Mouse (Mus musculus): Measurements from ENCODE around the gene Cuedc1. TPM values are rescaled to one million over a fixed set of nuclear protein-coding genes. Genes with fewer than 3 reads are reported as not detected.

The Cuedc1 gene
- polyA plus RNA-seq, 1 experiment from 2014 or later, result 49.7 TPM

Other genes with a start within 250 kb of the Cuedc1 start
- 10.5 and 12.3 TPM in 2 replicates for gene Mks1, start 244.8 kb upstream of the Cuedc1 start, polyA plus RNA-seq (2015; fragmentation: Nextera tagmentation; extraction: Ambion mirVana)
- gene Epx, start 222.5 kb upstream of the Cuedc1 start, polyA plus RNA-seq (2015; fragmentation: Nextera tagmentation; extraction: Ambion mirVana), result 0.25 and 0.69 TPM in 2 replicates
- gene Olfr462, start 205.8 kb upstream of the Cuedc1 start, polyA plus RNA-seq (2015; fragmentation: Nextera tagmentation; extraction: Ambion mirVana), result not detected in 2 replicates
- gene Olfr463, start 200.7 kb upstream of the Cuedc1 start, polyA plus RNA-seq (2015; fragmentation: Nextera tagmentation; extraction: Ambion mirVana), result not detected in 2 replicates
- 0.13 and 0.14 TPM in 2 replicates for gene Olfr464, start 177.1 kb upstream of the Cuedc1 start, polyA plus RNA-seq (2015; fragmentation: Nextera tagmentation; extraction: Ambion mirVana)
- gene Dynll2, start 110.5 kb upstream of the Cuedc1 start, polyA plus RNA-seq (2015; fragmentation: Nextera tagmentation; extraction: Ambion mirVana), result 66.8 TPM in 2 replicates
- gene Srsf1, start 50.7 kb upstream of the Cuedc1 start, polyA plus RNA-seq (2015; fragmentation: Nextera tagmentation; extraction: Ambion mirVana), result 215 and 220 TPM in 2 replicates
- gene Vezf1, start 29.8 kb upstream of the Cuedc1 start, polyA plus RNA-seq (2015; fragmentation: Nextera tagmentation; extraction: Ambion mirVana), result 41.8 and 43.9 TPM in 2 replicates
- gene Mrps23, start 106.3 kb downstream of the Cuedc1 start, polyA plus RNA-seq (2015; fragmentation: Nextera tagmentation; extraction: Ambion mirVana), result 60.3 and 61.7 TPM in 2 replicates
- 0.17 and 0.29 TPM in 2 replicates for gene Ccdc182, start 196.0 kb downstream of the Cuedc1 start, polyA plus RNA-seq (2015; fragmentation: Nextera tagmentation; extraction: Ambion mirVana)

All from hindbrain, embryonic 15.5 days (tissue).